In genomic region chr15:63603100-63603714, GRCm38 (mm10) we compare ENCODE assay signal across 22 mouse cellular contexts.
DNase-seq lines count a peak whose midpoint lies in the region; ATAC-seq lines count a peak whose summit lies in the region.
"Had no signal": no experiment of that assay in that cellular context is flagged by ENCODE, and none has a peak within 500 bp of the region (broad histone marks: within the 10 kb centered on the region; RNA-seq: fewer than 3 reads in every experiment).

No protein-coding gene starts in this region.

- H3K27ac ChIP-seq in heart, embryonic 11.5 days (ENCODE audit: low read depth, low read length) = no peak overlapping the region
- H3K27ac ChIP-seq in hindbrain, embryonic 11.5 days (ENCODE audit: low read depth, low read length) = no peak overlapping the region
- H3K27ac ChIP-seq: hindbrain, postnatal 0 days; layer of hippocampus, adult 2 months; stomach, postnatal 0 days had no signal

- no peaks in the 10 kb centered on the region for H3K36me3 ChIP-seq in heart, embryonic 11.5 days (ENCODE audit: control insufficient read depth, insufficient read depth, low read length)
- no peaks in the 10 kb centered on the region for H3K36me3 ChIP-seq in hindbrain, embryonic 11.5 days (ENCODE audit: control insufficient read depth, insufficient read depth, low read length)
- H3K36me3 ChIP-seq: heart, embryonic 12.5 days had no signal

- peak; percentile 19 to 34 for DNase-seq in heart, adult 18-20 months
- DNase-seq in 416B (ENCODE audit: low read depth) (peak; percentile 60), liver (no peak)
- DNase-seq in lung, postnatal 36 days = peak; percentile 14
- no peak for DNase-seq in hindbrain, embryonic 11.5 days (ENCODE audit: low spot score)
- DNase-seq: adrenal gland, adult 2 months; cerebellum, adult 11 months; cerebellum, postnatal 14 days; heart, postnatal 4 days; kidney, adult 18-20 months; kidney, postnatal 10 days; layer of hippocampus, postnatal 36 days; liver, postnatal 0 days; retina, postnatal 1 day; right cerebral cortex, postnatal 4 days had no signal

- no peak overlapping the region for H3K9ac ChIP-seq in heart, embryonic 11.5 days (ENCODE audit: low read depth, low read length)
- H3K9ac ChIP-seq in hindbrain, embryonic 11.5 days (ENCODE audit: low read depth, low read length) = no peak overlapping the region
- H3K9ac ChIP-seq: heart, embryonic 12.5 days; liver, postnatal 0 days had no signal

- H3K9me3 ChIP-seq in heart, embryonic 11.5 days (replicated peaks; ENCODE audit: control insufficient read depth, low read length) = no peaks in the 10 kb centered on the region
- no peaks in the 10 kb centered on the region for H3K9me3 ChIP-seq in hindbrain, embryonic 11.5 days (ENCODE audit: control insufficient read depth, low read length)
- H3K9me3 ChIP-seq: heart, embryonic 12.5 days had no signal

- no peaks in the 10 kb centered on the region for H3K4me1 ChIP-seq in heart, embryonic 11.5 days (ENCODE audit: control insufficient read depth, insufficient read depth, low read length)
- H3K4me1 ChIP-seq in hindbrain, embryonic 11.5 days (replicated peaks; ENCODE audit: control insufficient read depth, insufficient read depth, low read length) = no peaks in the 10 kb centered on the region
- H3K4me1 ChIP-seq: heart, embryonic 12.5 days had no signal

- no peaks in the 10 kb centered on the region for H3K27me3 ChIP-seq in heart, embryonic 11.5 days (ENCODE audit: control insufficient read depth, insufficient read depth, low read length)
- H3K27me3 ChIP-seq in hindbrain, embryonic 11.5 days (ENCODE audit: control insufficient read depth, insufficient read depth, low read length) = no peaks in the 10 kb centered on the region
- H3K27me3 ChIP-seq: heart, embryonic 12.5 days had no signal

- no peak overlapping the region for H3K4me3 ChIP-seq in heart, embryonic 11.5 days (ENCODE audit: low read depth, low read length)
- H3K4me3 ChIP-seq in hindbrain, embryonic 11.5 days (ENCODE audit: low read depth, low read length) = no peak overlapping the region
- H3K4me3 ChIP-seq: heart, embryonic 12.5 days; layer of hippocampus, adult 2 months had no signal

- WGBS in heart, embryonic 11.5 days (ENCODE audit: insufficient replicate concordance) = 68% methylated on average over 8 of the region's 8 CpGs
- 84% methylated on average over 8 of the region's 8 CpGs for WGBS in hindbrain, embryonic 11.5 days

- ATAC-seq in heart, embryonic 11.5 days (replicated peaks; ENCODE audit: insufficient number of reproducible peaks, low FRiP score, low TSS enrichment) = no peak
- peak; percentile 57 for ATAC-seq in common myeloid progenitor, adult 5-6 weeks (replicated peaks; ENCODE audit: low read depth, poor library complexity, severe bottlenecking)
- no peak for ATAC-seq in hindbrain, embryonic 11.5 days (ENCODE audit: low FRiP score)
- ATAC-seq: hindbrain, postnatal 0 days; liver, postnatal 0 days had no signal

- H3K4me2 ChIP-seq in heart, embryonic 11.5 days = no peak overlapping the region
- no peak overlapping the region for H3K4me2 ChIP-seq in hindbrain, embryonic 11.5 days (replicated peaks; ENCODE audit: low read depth, low read length)
- H3K4me2 ChIP-seq: heart, embryonic 12.5 days; midbrain, embryonic 11.5 days had no signal

Comparison
In these comparisons a context has a peak if more than half of its experiments do, and no peak if none do; other contexts are left out.
1. DNase-seq: peak in heart, adult 18-20 months (2 of 2), 416B (single experiment) and lung, postnatal 36 days (single experiment); none in hindbrain, embryonic 11.5 days (single experiment) and liver (single experiment).